Mouse (Mus musculus): ENCODE results near the gene Arg2. TPM values are rescaled to one million over a fixed set of nuclear protein-coding genes. Genes with fewer than 3 reads are reported as not detected.
A peak's percentile ranks its signal among the peaks of the same experiment; 100 is the strongest.

Arg2 gene
- polyA plus RNA-seq, 1 experiment: 5.1 TPM

DNA sequence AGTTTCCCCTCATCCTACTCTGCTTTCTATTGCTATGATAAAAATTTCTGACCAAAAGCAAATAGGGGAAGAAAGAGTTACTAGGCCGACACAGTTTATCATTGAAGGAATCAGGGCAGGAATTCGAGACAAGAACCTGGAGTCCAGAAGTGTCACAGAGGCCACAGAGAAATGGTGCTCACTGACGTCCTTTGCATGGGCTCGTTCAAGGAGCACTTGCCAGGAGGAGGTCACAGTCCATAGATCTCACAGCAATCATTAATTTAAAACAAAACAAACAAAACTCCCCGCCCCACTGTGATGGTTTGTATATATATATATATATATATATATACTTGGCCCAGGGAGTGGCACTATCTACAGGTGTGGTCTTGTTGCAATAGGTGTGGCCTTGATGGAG is 25.3 kb upstream of the Arg2 start:
- Histone ChIP-seq H3K4me1 (replicated peaks; ENCODE audit: control insufficient read depth, insufficient read depth, low read length) (no peaks in the 10 kb centered on the region), H3K27me3 (ENCODE audit: control insufficient read depth, insufficient read depth, low read length) (no peaks in the 10 kb centered on the region), H3K4me3 (ENCODE audit: control insufficient read depth, insufficient read depth, low read length) (no peak overlapping the region), H3K27ac (ENCODE audit: control insufficient read depth, insufficient read depth, low read length) (no peak overlapping the region), H3K36me3 (ENCODE audit: control insufficient read depth, insufficient read depth, low read length) (no peaks in the 10 kb centered on the region)
- TF ChIP-seq CTCF (IDR thresholded peaks at IDR 0.05; ENCODE audit: borderline replicate concordance, control insufficient read depth, extremely low read depth, insufficient read depth, low read length, poor library complexity): no peak
- no peak for TF ChIP-seq POLR2A (IDR thresholded peaks at IDR 0.05; ENCODE audit: control insufficient read depth, extremely low read depth, insufficient read depth, low read length, poor library complexity)
- DNase-seq: no peak
- WGBS: 93% methylated on average over 5 of the region's 5 CpGs

DNA sequence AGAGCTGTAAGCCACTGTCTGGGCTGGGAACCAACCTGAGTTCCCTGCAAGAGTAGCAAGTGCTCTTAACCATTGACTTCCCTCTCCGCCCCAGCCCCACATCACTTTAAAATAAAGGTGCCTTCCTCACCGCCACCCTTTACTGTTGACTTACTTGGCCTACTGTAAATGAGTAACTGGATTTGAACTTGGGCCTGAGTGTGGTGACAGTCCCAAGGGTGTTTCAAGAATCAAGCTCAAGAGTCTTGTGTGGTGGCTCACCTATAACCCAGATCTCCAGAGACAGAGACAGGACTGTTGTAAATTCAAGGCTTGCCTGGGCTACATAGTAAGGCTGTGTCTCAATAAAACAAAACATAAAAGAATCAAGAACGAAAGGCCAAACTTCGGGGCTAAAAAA is 11.6 kb upstream of the Arg2 start:
- 96% methylated on average over 4 of the region's 4 CpGs for WGBS
- no peak overlapping the region for H3K4me3 ChIP-seq (ENCODE audit: control insufficient read depth, insufficient read depth, low read length)
- no peaks in the 10 kb centered on the region for H3K27me3 ChIP-seq (ENCODE audit: control insufficient read depth, insufficient read depth, low read length)
- no peak for DNase-seq
- no peaks in the 10 kb centered on the region for H3K4me1 ChIP-seq (replicated peaks; ENCODE audit: control insufficient read depth, insufficient read depth, low read length)
- H3K27ac ChIP-seq (ENCODE audit: control insufficient read depth, insufficient read depth, low read length): no peak overlapping the region
- no peaks in the 10 kb centered on the region for H3K36me3 ChIP-seq (ENCODE audit: control insufficient read depth, insufficient read depth, low read length)
- no peak for TF ChIP-seq CTCF (IDR thresholded peaks at IDR 0.05; ENCODE audit: borderline replicate concordance, control insufficient read depth, extremely low read depth, insufficient read depth, low read length, poor library complexity)

DNA sequence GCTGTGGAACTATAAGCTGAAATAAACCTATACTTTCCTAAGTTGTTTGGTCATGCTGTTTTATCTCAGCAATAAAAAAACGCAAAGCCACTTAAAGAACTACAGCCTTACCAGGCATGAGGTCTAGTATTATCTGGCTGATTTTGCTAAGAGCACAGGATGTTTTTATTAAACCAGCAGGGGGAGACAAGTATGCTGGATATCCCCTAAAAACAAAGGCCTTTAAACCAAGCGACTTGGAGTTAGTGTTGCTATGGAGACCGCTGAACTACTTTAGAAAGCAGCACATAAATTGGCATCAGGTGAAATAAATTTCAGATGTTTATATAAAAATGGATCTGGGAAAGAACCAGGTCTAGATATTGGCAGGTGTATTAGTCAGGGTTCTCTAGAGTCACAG is 7.8 kb upstream of the Arg2 start:
- Histone ChIP-seq H3K27ac (ENCODE audit: control insufficient read depth, insufficient read depth, low read length) (no peak overlapping the region), H3K4me1 (replicated peaks; ENCODE audit: control insufficient read depth, insufficient read depth, low read length) (no peaks in the 10 kb centered on the region), H3K27me3 (ENCODE audit: control insufficient read depth, insufficient read depth, low read length) (no peaks in the 10 kb centered on the region), H3K36me3 (ENCODE audit: control insufficient read depth, insufficient read depth, low read length) (no peaks in the 10 kb centered on the region), H3K4me3 (ENCODE audit: control insufficient read depth, insufficient read depth, low read length) (no peak overlapping the region)
- no peak for DNase-seq
- TF ChIP-seq POLR2A (IDR thresholded peaks at IDR 0.05; ENCODE audit: control insufficient read depth, extremely low read depth, insufficient read depth, low read length, poor library complexity): no peak
- no peak for TF ChIP-seq CTCF (IDR thresholded peaks at IDR 0.05; ENCODE audit: borderline replicate concordance, control insufficient read depth, extremely low read depth, insufficient read depth, low read length, poor library complexity)
- 43% methylated on average over 3 of the region's 3 CpGs for WGBS

DNA sequence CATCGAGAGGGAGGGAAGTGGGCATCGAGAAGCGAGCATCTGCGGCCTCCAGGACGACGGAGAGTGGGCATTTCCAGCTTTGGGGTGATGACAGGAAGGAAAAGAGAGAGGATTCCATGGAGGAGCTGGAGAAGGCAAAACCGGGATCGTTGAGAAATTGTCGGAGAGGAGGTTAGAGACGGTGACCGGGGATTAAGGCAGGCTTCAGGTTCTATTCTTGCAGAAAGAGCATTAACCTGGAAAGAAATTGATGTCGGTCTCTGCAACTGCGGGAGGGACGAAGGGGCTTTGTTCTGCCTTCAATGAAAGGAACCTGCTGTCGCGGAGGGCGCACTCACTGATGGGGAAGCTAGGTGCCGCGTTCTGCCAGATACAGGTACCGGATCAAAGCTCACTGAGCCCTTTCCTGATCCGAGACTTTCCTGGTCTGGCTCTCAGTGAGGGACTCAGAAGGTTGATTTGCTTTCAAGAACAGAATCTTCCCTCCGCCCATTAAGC is 650 bp downstream of the Arg2 start:
- Histone ChIP-seq H3K27me3 (ENCODE audit: control insufficient read depth, insufficient read depth, low read length) (peaks cover 14% of the 10 kb centered on the region), H3K36me3 (ENCODE audit: control insufficient read depth, insufficient read depth, low read length) (no peaks in the 10 kb centered on the region), H3K4me3 (ENCODE audit: control insufficient read depth, insufficient read depth, low read length) (peak overlapping the region; percentile 38), H3K4me1 (replicated peaks; ENCODE audit: control insufficient read depth, insufficient read depth, low read length) (peaks cover 9% of the 10 kb centered on the region), H3K27ac (ENCODE audit: control insufficient read depth, insufficient read depth, low read length) (no peak overlapping the region)
- TF ChIP-seq CTCF (IDR thresholded peaks at IDR 0.05; ENCODE audit: borderline replicate concordance, control insufficient read depth, extremely low read depth, insufficient read depth, low read length, poor library complexity) (no peak), POLR2A (IDR thresholded peaks at IDR 0.05; ENCODE audit: control insufficient read depth, extremely low read depth, insufficient read depth, low read length, poor library complexity) (no peak)
- no peak for DNase-seq
- WGBS: 6% methylated on average over 22 of the region's 22 CpGs

DNA sequence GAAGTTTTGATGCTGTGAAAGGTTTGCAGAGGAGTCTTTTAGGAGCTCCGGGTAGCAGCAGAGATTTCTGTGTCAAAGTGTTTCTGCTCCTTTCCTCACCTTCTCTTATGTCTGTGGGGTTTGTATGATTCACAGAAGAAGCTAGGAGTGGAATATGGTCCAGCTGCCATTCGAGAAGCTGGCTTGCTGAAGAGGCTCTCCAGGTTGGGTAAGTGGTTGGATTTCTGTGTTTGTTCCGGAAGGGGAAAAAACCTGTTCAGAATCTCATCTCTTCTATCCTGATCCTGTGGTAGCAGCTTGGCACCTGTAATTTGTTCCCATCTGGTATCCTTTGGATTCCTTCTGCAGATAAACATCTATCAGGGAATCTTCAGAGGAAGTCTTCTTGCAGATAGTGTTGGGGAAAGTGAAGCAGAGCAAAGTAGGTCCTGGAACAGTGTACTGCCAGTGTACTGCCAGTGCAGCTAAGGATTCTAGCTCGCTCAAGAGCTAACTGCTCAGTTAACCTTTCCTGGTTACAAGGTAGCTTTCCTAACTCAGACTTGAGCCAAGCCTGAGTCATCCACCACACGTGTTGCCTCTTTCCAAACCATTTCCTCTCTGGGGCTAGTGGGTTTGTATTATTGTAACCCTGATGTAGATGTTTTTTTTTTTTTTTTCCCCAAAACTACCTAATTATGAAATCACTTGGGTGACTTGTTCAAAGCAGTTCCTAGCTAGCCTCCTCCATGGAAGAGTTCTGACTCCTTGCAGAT is 1.3 kb downstream of the Arg2 start:
- DNase-seq: no peak
- Histone ChIP-seq H3K27ac (ENCODE audit: control insufficient read depth, insufficient read depth, low read length) (no peak overlapping the region), H3K27me3 (ENCODE audit: control insufficient read depth, insufficient read depth, low read length) (peaks cover 14% of the 10 kb centered on the region), H3K4me3 (ENCODE audit: control insufficient read depth, insufficient read depth, low read length) (no peak overlapping the region), H3K4me1 (replicated peaks; ENCODE audit: control insufficient read depth, insufficient read depth, low read length) (peaks cover 9% of the 10 kb centered on the region), H3K36me3 (ENCODE audit: control insufficient read depth, insufficient read depth, low read length) (no peaks in the 10 kb centered on the region)
- 31% methylated on average over 5 of the region's 5 CpGs for WGBS
- no peak for TF ChIP-seq CTCF (IDR thresholded peaks at IDR 0.05; ENCODE audit: borderline replicate concordance, control insufficient read depth, extremely low read depth, insufficient read depth, low read length, poor library complexity)
- TF ChIP-seq POLR2A (IDR thresholded peaks at IDR 0.05; ENCODE audit: control insufficient read depth, extremely low read depth, insufficient read depth, low read length, poor library complexity): no peak

DNA sequence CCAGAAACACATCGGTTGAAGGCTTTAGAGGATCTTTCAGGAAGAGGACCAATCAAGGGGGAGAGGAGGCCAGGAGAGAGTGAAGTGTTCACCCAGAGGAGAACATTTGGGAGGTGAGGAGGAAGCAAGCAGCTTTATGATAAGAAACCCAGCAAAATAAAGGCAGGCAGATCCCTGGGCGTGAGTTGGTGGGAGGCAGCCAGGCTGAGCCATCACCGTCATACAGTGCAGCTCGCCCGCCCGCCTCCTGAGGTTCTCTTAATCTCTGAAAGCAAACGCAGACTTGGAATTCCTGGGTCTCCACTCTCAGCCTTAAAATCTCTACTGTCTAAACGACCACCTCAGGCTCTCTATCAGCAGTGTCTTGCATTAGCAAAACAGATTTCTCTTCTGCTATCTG is 4.1 kb downstream of the Arg2 start:
- DNase-seq: no peak
- peaks cover 14% of the 10 kb centered on the region for H3K27me3 ChIP-seq (ENCODE audit: control insufficient read depth, insufficient read depth, low read length)
- no peak overlapping the region for H3K27ac ChIP-seq (ENCODE audit: control insufficient read depth, insufficient read depth, low read length)
- TF ChIP-seq POLR2A (IDR thresholded peaks at IDR 0.05; ENCODE audit: control insufficient read depth, extremely low read depth, insufficient read depth, low read length, poor library complexity) (no peak), CTCF (IDR thresholded peaks at IDR 0.05; ENCODE audit: borderline replicate concordance, control insufficient read depth, extremely low read depth, insufficient read depth, low read length, poor library complexity) (no peak)
- peaks cover 9% of the 10 kb centered on the region for H3K4me1 ChIP-seq (replicated peaks; ENCODE audit: control insufficient read depth, insufficient read depth, low read length)
- WGBS: 69% methylated on average over 8 of the region's 8 CpGs
- no peaks in the 10 kb centered on the region for H3K36me3 ChIP-seq (ENCODE audit: control insufficient read depth, insufficient read depth, low read length)
- no peak overlapping the region for H3K4me3 ChIP-seq (ENCODE audit: control insufficient read depth, insufficient read depth, low read length)

DNA sequence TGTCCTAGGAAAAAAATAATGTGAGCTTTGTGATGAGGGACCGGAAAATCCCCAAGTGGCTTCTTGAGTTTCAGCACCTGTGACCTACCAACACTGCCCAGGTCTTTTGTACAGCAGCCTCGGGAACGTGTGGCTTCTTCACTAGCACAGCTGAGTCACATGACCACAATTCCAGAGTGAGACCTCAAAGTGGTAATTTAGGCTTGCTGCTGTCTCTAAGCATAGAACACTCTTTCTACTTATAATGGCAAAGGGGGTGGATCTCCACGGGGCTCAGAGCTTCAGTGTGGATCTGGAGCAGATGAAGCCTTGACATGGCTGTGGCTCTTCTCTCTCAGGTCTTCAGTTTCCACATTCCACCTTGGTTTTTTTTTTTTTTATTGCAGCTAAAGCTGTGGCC is 4.5 kb downstream of the Arg2 start:
- peaks cover 9% of the 10 kb centered on the region for H3K4me1 ChIP-seq (replicated peaks; ENCODE audit: control insufficient read depth, insufficient read depth, low read length)
- no peaks in the 10 kb centered on the region for H3K36me3 ChIP-seq (ENCODE audit: control insufficient read depth, insufficient read depth, low read length)
- no peak overlapping the region for H3K27ac ChIP-seq (ENCODE audit: control insufficient read depth, insufficient read depth, low read length)
- H3K4me3 ChIP-seq (ENCODE audit: control insufficient read depth, insufficient read depth, low read length): no peak overlapping the region
- TF ChIP-seq POLR2A (IDR thresholded peaks at IDR 0.05; ENCODE audit: control insufficient read depth, extremely low read depth, insufficient read depth, low read length, poor library complexity): no peak
- TF ChIP-seq CTCF (IDR thresholded peaks at IDR 0.05; ENCODE audit: borderline replicate concordance, control insufficient read depth, extremely low read depth, insufficient read depth, low read length, poor library complexity): no peak
- no peak for DNase-seq
- H3K27me3 ChIP-seq (ENCODE audit: control insufficient read depth, insufficient read depth, low read length): peaks cover 14% of the 10 kb centered on the region
- 38% methylated on average over 4 of the region's 4 CpGs for WGBS

Data from thymus, adult 2 months (tissue).